Mouse (Mus musculus): ENCODE results near the gene Gabrd. TPM values are rescaled to one million over a fixed set of nuclear protein-coding genes. Genes with fewer than 3 reads are reported as not detected.
A peak's percentile ranks its signal among the peaks of the same experiment; 100 is the strongest.
"Not testable (repeated sequence)": the region's sequence is repeated elsewhere in the genome, so short reads cannot be mapped to it uniquely, and the experiment has no call there.

Gabrd gene
- polyA plus RNA-seq (2015; fragmentation: Nextera tagmentation; extraction: Ambion mirVana), result not detected in 2 replicates

GRCm38 (mm10) chr4:155397511-155398221, at the start of gene Gabrd:
TSS of gene Gabrd (minus strand) at chr4:155398112.
- H3K4me3 ChIP-seq (replicated peaks), result peak within 1 kb of the TSS; percentile 35
- H3K4me2 ChIP-seq, result peak within 1 kb of the TSS; percentile 66
- peaks cover 48% of the 10 kb centered on the region for H3K27me3 ChIP-seq
- no peak within 1 kb of the TSS for H3K9ac ChIP-seq
- H3K4me1 ChIP-seq (replicated peaks), result peaks cover 3% of the 10 kb centered on the region; the same call in 1 of the 2 replicates
- H3K9me3 ChIP-seq (replicated peaks), result no peaks in the 10 kb centered on the region
- H3K36me3 ChIP-seq, result no peaks in the 10 kb centered on the region
- ATAC-seq (ENCODE audit: low read depth) (peak; percentile 31; the same call in 1 of the 2 replicates), DNase-seq (no peak)
- H3K27ac ChIP-seq, result no peak within 1 kb of the TSS
- WGBS (ENCODE audit: insufficient replicate concordance), result 1% methylated on average over 57 of the region's 57 CpGs

GRCm38 (mm10) chr4:155442808-155443207, 44.9 kb upstream of the Gabrd start:
- H3K36me3 ChIP-seq, result no peaks in the 10 kb centered on the region
- H3K4me2 ChIP-seq, result no peak overlapping the region
- no peak overlapping the region for H3K27ac ChIP-seq
- no peak overlapping the region for H3K4me3 ChIP-seq (replicated peaks)
- H3K27me3 ChIP-seq, result no peaks in the 10 kb centered on the region; the same call in 1 of the 2 replicates
- 53% methylated on average over 3 of the region's 3 CpGs for WGBS (ENCODE audit: insufficient replicate concordance)
- H3K4me1 ChIP-seq (replicated peaks), result no peaks in the 10 kb centered on the region
- H3K9ac ChIP-seq, result no peak overlapping the region
- ATAC-seq (ENCODE audit: low read depth) (no peak), DNase-seq (no peak)
- no peaks in the 10 kb centered on the region for H3K9me3 ChIP-seq (replicated peaks)

- H3K9ac ChIP-seq, result no peak overlapping the region
Measured at GRCm38 (mm10) chr4:155433993-155434392, 36.1 kb upstream of the Gabrd start.

GRCm38 (mm10) chr4:155432358-155432757, 34.4 kb upstream of the Gabrd start:
- H3K9ac ChIP-seq, result no peak overlapping the region
- no peaks in the 10 kb centered on the region for H3K4me1 ChIP-seq (replicated peaks)
- H3K27me3 ChIP-seq, result no peaks in the 10 kb centered on the region
- no peaks in the 10 kb centered on the region for H3K9me3 ChIP-seq (replicated peaks)
- H3K4me3 ChIP-seq (replicated peaks), result no peak overlapping the region
- DNase-seq, result no peak
- no peak for ATAC-seq (ENCODE audit: low read depth)
- H3K27ac ChIP-seq, result no peak overlapping the region
- WGBS (ENCODE audit: insufficient replicate concordance), result 67% methylated on average over 6 of the region's 6 CpGs
- H3K36me3 ChIP-seq, result no peaks in the 10 kb centered on the region
- no peak overlapping the region for H3K4me2 ChIP-seq

More at GRCm38 (mm10) chr4:155433993-155434392, 36.1 kb upstream of the Gabrd start:
- Histone ChIP-seq H3K27ac (no peak overlapping the region), H3K4me3 (replicated peaks) (no peak overlapping the region), H3K36me3 (no peaks in the 10 kb centered on the region), H3K27me3 (no peaks in the 10 kb centered on the region), H3K4me2 (no peak overlapping the region), H3K9me3 (replicated peaks) (no peaks in the 10 kb centered on the region), H3K4me1 (replicated peaks) (no peaks in the 10 kb centered on the region)
- 56% methylated on average over 5 of the region's 5 CpGs for WGBS (ENCODE audit: insufficient replicate concordance)
- no peak for DNase-seq
- no peak for ATAC-seq (ENCODE audit: low read depth)

GRCm38 (mm10) chr4:155429202-155429601, 31.3 kb upstream of the Gabrd start:
- Histone ChIP-seq H3K27ac (no peak overlapping the region), H3K9me3 (replicated peaks) (no peaks in the 10 kb centered on the region), H3K4me2 (no peak overlapping the region), H3K4me1 (replicated peaks) (no peaks in the 10 kb centered on the region), H3K27me3 (0 out of 2 replicates have a peak, but pooled peaks cover 4% of the 10 kb centered on the region), H3K9ac (no peak overlapping the region), H3K4me3 (replicated peaks) (no peak overlapping the region), H3K36me3 (no peaks in the 10 kb centered on the region)
- DNase-seq (no peak), ATAC-seq (ENCODE audit: low read depth) (no peak)
- WGBS (ENCODE audit: insufficient replicate concordance), result 76% methylated on average over 3 of the region's 3 CpGs

GRCm38 (mm10) chr4:155428442-155428841, 30.5 kb upstream of the Gabrd start:
- ATAC-seq (ENCODE audit: low read depth), result no peak

GRCm38 (mm10) chr4:155426272-155426671, 28.4 kb upstream of the Gabrd start:
- no peak for ATAC-seq (ENCODE audit: low read depth)
- WGBS (ENCODE audit: insufficient replicate concordance), result 54% methylated on average over 6 of the region's 6 CpGs

More at GRCm38 (mm10) chr4:155428442-155428841, 30.5 kb upstream of the Gabrd start:
- DNase-seq, result no peak
- H3K9ac ChIP-seq, result no peak overlapping the region
- H3K27me3 ChIP-seq, result 0 out of 2 replicates have a peak, but pooled peaks cover 4% of the 10 kb centered on the region
- no peak overlapping the region for H3K4me3 ChIP-seq (replicated peaks)
- H3K9me3 ChIP-seq (replicated peaks), result no peaks in the 10 kb centered on the region
- no peak overlapping the region for H3K4me2 ChIP-seq
- no peaks in the 10 kb centered on the region for H3K36me3 ChIP-seq
- no peaks in the 10 kb centered on the region for H3K4me1 ChIP-seq (replicated peaks)
- no peak overlapping the region for H3K27ac ChIP-seq

GRCm38 (mm10) chr4:155423988-155424387, 26.1 kb upstream of the Gabrd start:
- H3K4me1 ChIP-seq (replicated peaks), result no peaks in the 10 kb centered on the region
- ATAC-seq (ENCODE audit: low read depth) (no peak), DNase-seq (no peak)
- WGBS (ENCODE audit: insufficient replicate concordance), result 49% methylated on average over 5 of the region's 5 CpGs
- no peak overlapping the region for H3K4me3 ChIP-seq (replicated peaks)
- H3K9me3 ChIP-seq (replicated peaks), result no peaks in the 10 kb centered on the region
- no peak overlapping the region for H3K27ac ChIP-seq
- no peak overlapping the region for H3K4me2 ChIP-seq
- no peaks in the 10 kb centered on the region for H3K36me3 ChIP-seq
- no peak overlapping the region for H3K9ac ChIP-seq
- H3K27me3 ChIP-seq, result 0 out of 2 replicates have a peak, but pooled peaks cover 4% of the 10 kb centered on the region

More at GRCm38 (mm10) chr4:155426272-155426671, 28.4 kb upstream of the Gabrd start:
- 0 out of 2 replicates have a peak, but pooled peaks cover 4% of the 10 kb centered on the region for H3K27me3 ChIP-seq
- no peaks in the 10 kb centered on the region for H3K4me1 ChIP-seq (replicated peaks)
- no peaks in the 10 kb centered on the region for H3K36me3 ChIP-seq
- DNase-seq, result no peak
- H3K9ac ChIP-seq, result no peak overlapping the region
- no peak overlapping the region for H3K4me3 ChIP-seq (replicated peaks)
- no peak overlapping the region for H3K4me2 ChIP-seq
- no peak overlapping the region for H3K27ac ChIP-seq
- H3K9me3 ChIP-seq (replicated peaks), result no peaks in the 10 kb centered on the region

- not testable (repeated sequence) for H3K27ac ChIP-seq; H3K4me3 ChIP-seq (replicated peaks); H3K4me1 ChIP-seq (replicated peaks); H3K36me3 ChIP-seq; H3K27me3 ChIP-seq; H3K9ac ChIP-seq; ATAC-seq (ENCODE audit: low read depth); DNase-seq; H3K4me2 ChIP-seq; H3K9me3 ChIP-seq (replicated peaks)
- WGBS (ENCODE audit: insufficient replicate concordance), result 68% methylated on average over 22 of the region's 30 CpGs
Measured at GRCm38 (mm10) chr4:155421412-155422370, 23.8 kb upstream of the Gabrd start.

GRCm38 (mm10) chr4:155420137-155420536, 22.2 kb upstream of the Gabrd start:
- DNase-seq, result no peak
- no peaks in the 10 kb centered on the region for H3K4me1 ChIP-seq (replicated peaks)
- H3K36me3 ChIP-seq, result no peaks in the 10 kb centered on the region
- no peak for ATAC-seq (ENCODE audit: low read depth)
- H3K27me3 ChIP-seq, result no peaks in the 10 kb centered on the region
- no peak overlapping the region for H3K9ac ChIP-seq
- 70% methylated on average over 3 of the region's 3 CpGs for WGBS (ENCODE audit: insufficient replicate concordance)
- H3K4me3 ChIP-seq (replicated peaks), result no peak overlapping the region
- no peak overlapping the region for H3K27ac ChIP-seq
- no peaks in the 10 kb centered on the region for H3K9me3 ChIP-seq (replicated peaks)
- no peak overlapping the region for H3K4me2 ChIP-seq

- Histone ChIP-seq H3K4me1 (replicated peaks) (no peaks in the 10 kb centered on the region), H3K27me3 (peaks cover 7% of the 10 kb centered on the region), H3K27ac (no peak overlapping the region), H3K4me2 (no peak overlapping the region), H3K36me3 (no peaks in the 10 kb centered on the region), H3K4me3 (replicated peaks) (no peak overlapping the region), H3K9ac (no peak overlapping the region), H3K9me3 (replicated peaks) (no peaks in the 10 kb centered on the region)
- 58% methylated on average over 9 of the region's 9 CpGs for WGBS (ENCODE audit: insufficient replicate concordance)
- ATAC-seq (ENCODE audit: low read depth), result no peak
- no peak for DNase-seq
Measured at GRCm38 (mm10) chr4:155414656-155415235, 16.8 kb upstream of the Gabrd start.

Measured in liver, embryonic 13.5 days (tissue).